Mouse (Mus musculus) CD4-positive helper T cell, adult 2 months (primary cell): ENCODE measurements around the gene Hba-x.

Source experiments
- DNase-seq: peaks from one replicate; pipeline ENCODE4 v3.0.0-alpha.2; 2012; ENCODE audit warnings: low read depth, missing footprints, low spot score

Hba-x gene

GRCm38 (mm10) chr11:32276347-32276746 lies at the start of gene Hba-x:
Gene Hba-x, plus strand, starts transcription at chr11:32276400.
- DNase-seq: no peak

- no peak for DNase-seq
Measured at GRCm38 (mm10) chr11:32227041-32227440, 49.2 kb upstream of the Hba-x start.

- DNase-seq: no peak
Measured at GRCm38 (mm10) chr11:32227555-32227954, 48.6 kb upstream of the Hba-x start.

- no peak for DNase-seq
Measured at GRCm38 (mm10) chr11:32228292-32228845, 47.8 kb upstream of the Hba-x start.

- DNase-seq: no peak
Measured at GRCm38 (mm10) chr11:32230220-32230619, 46.0 kb upstream of the Hba-x start.

GRCm38 (mm10) chr11:32231125-32231524 lies 45.1 kb upstream of the Hba-x start:
- DNase-seq: no peak

GRCm38 (mm10) chr11:32232848-32233247 lies 43.4 kb upstream of the Hba-x start:
- DNase-seq: no peak

GRCm38 (mm10) chr11:32233895-32234294 lies 42.3 kb upstream of the Hba-x start:
- DNase-seq: no peak

- no peak for DNase-seq
Measured at GRCm38 (mm10) chr11:32234816-32235485, 41.2 kb upstream of the Hba-x start.

GRCm38 (mm10) chr11:32235646-32236045 lies 40.6 kb upstream of the Hba-x start:
- DNase-seq: no peak

- DNase-seq: no peak
Measured at GRCm38 (mm10) chr11:32236132-32236531, 40.1 kb upstream of the Hba-x start.

GRCm38 (mm10) chr11:32236712-32237410 lies 39.3 kb upstream of the Hba-x start:
- no peak for DNase-seq

- DNase-seq: no peak
Measured at GRCm38 (mm10) chr11:32237411-32237795, 38.8 kb upstream of the Hba-x start.

- peak; percentile 70 for DNase-seq
Measured at GRCm38 (mm10) chr11:32238093-32238860, 37.9 kb upstream of the Hba-x start.

- DNase-seq: no peak
Measured at GRCm38 (mm10) chr11:32241391-32241790, 34.8 kb upstream of the Hba-x start.

- no peak for DNase-seq
Measured at GRCm38 (mm10) chr11:32242209-32242608, 34.0 kb upstream of the Hba-x start.

- no peak for DNase-seq
Measured at GRCm38 (mm10) chr11:32243205-32243955, 32.8 kb upstream of the Hba-x start.

GRCm38 (mm10) chr11:32244064-32244463 lies 32.1 kb upstream of the Hba-x start:
- DNase-seq: no peak

GRCm38 (mm10) chr11:32244617-32245016 lies 31.6 kb upstream of the Hba-x start:
- no peak for DNase-seq

- DNase-seq: no peak
Measured at GRCm38 (mm10) chr11:32245614-32246013, 30.6 kb upstream of the Hba-x start.

GRCm38 (mm10) chr11:32247068-32247467 lies 29.1 kb upstream of the Hba-x start:
- DNase-seq: no peak
